Mouse (Mus musculus): ENCODE data around the gene Olfr411. TPM values are rescaled to one million over a fixed set of nuclear protein-coding genes. Genes with fewer than 3 reads are reported as not detected.

The Olfr411 gene
- polyA plus RNA-seq (2012; rRNA removed), result not detected in 2 replicates

GRCm38 (mm10) chr11:74352550-74352949, at the start of gene Olfr411:
Gene Olfr411 (minus strand): TSS chr11:74352650.

DNA sequence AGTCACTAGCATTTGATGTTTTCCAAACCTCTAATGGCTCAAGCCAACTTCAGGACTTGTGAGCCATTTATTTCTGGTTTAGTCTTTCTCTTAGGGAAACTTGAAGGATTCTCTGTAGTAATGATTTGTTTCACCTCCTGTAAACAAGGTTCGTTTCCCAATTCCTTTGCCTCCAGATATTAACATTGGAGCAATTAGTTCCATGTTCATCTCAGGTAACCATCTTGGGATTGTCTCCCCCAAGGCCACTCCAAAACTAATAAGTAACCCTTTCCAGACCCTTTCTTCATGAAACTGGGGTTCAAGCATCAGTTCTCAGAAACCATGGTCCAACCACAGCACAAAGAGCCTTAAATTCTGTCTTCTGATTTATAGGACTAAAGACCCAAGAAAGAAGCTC, 9.3 kb upstream of the Olfr411 start, which contains the start of gene Olfr412:
Olfr412 (plus strand) TSS at position 301 of the 400 bp plus-strand sequence.

DNA sequence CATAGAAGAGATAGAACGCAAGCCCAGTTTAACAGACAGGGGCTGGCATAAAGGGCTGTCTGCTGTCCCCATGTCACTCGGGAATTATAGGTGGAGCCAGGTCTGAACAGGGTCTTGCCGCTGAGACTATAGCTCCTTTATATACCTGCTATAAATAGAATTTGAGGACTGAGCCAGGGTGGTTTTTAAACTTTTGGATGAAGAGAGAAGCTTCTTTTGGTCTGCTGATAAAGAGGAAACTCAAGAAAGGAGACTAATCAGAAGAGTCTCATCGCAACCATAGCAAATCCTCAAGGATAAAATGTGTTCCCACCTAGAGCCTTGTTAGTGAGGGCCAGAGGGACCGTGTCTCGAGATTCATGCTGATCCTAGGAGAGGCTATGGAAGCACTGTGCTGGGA, 14.5 kb downstream of the Olfr411 start, which contains the start of gene Olfr410:
Olfr410 (minus strand) TSS at position 101 of the 400 bp plus-strand sequence.

Other genes with a start within 250 kb of the Olfr411 start
- not detected in 2 replicates for gene Olfr401, start 238.9 kb downstream of the Olfr411 start, polyA plus RNA-seq (2012; rRNA removed)
- gene Olfr402, start 199.1 kb downstream of the Olfr411 start, polyA plus RNA-seq (2012; rRNA removed), result not detected in 2 replicates
- gene Olfr403, start 166.4 kb downstream of the Olfr411 start, polyA plus RNA-seq (2012; rRNA removed), result not detected in 2 replicates
- not detected in 2 replicates for gene Olfr43, start 141.3 kb downstream of the Olfr411 start, polyA plus RNA-seq (2012; rRNA removed)
- gene Olfr406, start 92.8 kb downstream of the Olfr411 start, polyA plus RNA-seq (2012; rRNA removed), result not detected in 2 replicates
- not detected in 2 replicates for gene Olfr59, start 68.9 kb downstream of the Olfr411 start, polyA plus RNA-seq (2012; rRNA removed)
- gene Olfr410, start 14.6 kb downstream of the Olfr411 start, polyA plus RNA-seq (2012; rRNA removed), result not detected in 2 replicates
- not detected in 2 replicates for gene Olfr412, start 9.4 kb upstream of the Olfr411 start, polyA plus RNA-seq (2012; rRNA removed)